Mouse (Mus musculus) cerebellum, postnatal 36 days (tissue): Measurements from ENCODE around the gene Rsph1.

ENCODE experiments used
- DNase-seq, 2 experiments: peaks; one replicate each; pipeline ENCODE4 v3.0.0; 2021 to 2022; ENCODE audit warnings: mixed read lengths in 2 of 2

Rsph1 gene

GRCm38 (mm10) chr17:31253951-31254350 lies 23.2 kb downstream of the Rsph1 start:
- no peak for DNase-seq

- DNase-seq = no peak
These were observed 30.0 kb downstream of the Rsph1 start for GRCm38 (mm10) chr17:31247144-31247543.

- DNase-seq = no peak
These were observed 31.9 kb downstream of the Rsph1 start for GRCm38 (mm10) chr17:31245321-31245720.

GRCm38 (mm10) chr17:31242764-31243163 lies 34.4 kb downstream of the Rsph1 start:
- peak in 1 of 2 experiments; percentile 16 for DNase-seq

GRCm38 (mm10) chr17:31241156-31241555 lies 36.0 kb downstream of the Rsph1 start:
- DNase-seq = no peak

GRCm38 (mm10) chr17:31238234-31239020 lies 38.8 kb downstream of the Rsph1 start:
- DNase-seq = no peak

GRCm38 (mm10) chr17:31235915-31236314 lies 41.3 kb downstream of the Rsph1 start:
- DNase-seq = no peak

GRCm38 (mm10) chr17:31232251-31233010 lies 44.8 kb downstream of the Rsph1 start:
- DNase-seq = no peak

GRCm38 (mm10) chr17:31231780-31232179 lies 45.4 kb downstream of the Rsph1 start:
- DNase-seq = no peak

GRCm38 (mm10) chr17:31226931-31227330 lies 50.3 kb downstream of the Rsph1 start:
- no peak for DNase-seq

- no peak for DNase-seq
These were observed 50.8 kb downstream of the Rsph1 start for GRCm38 (mm10) chr17:31226368-31226767.

- no peak for DNase-seq
These were observed 52.6 kb downstream of the Rsph1 start for GRCm38 (mm10) chr17:31224591-31224990.

- DNase-seq = no peak
These were observed 53.3 kb downstream of the Rsph1 start for GRCm38 (mm10) chr17:31223835-31224234.

GRCm38 (mm10) chr17:31222810-31223310 lies 54.3 kb downstream of the Rsph1 start:
- DNase-seq = no peak

- DNase-seq = peak; percentile 19 to 40
These were observed 60.9 kb downstream of the Rsph1 start for GRCm38 (mm10) chr17:31216068-31216955.

- DNase-seq = no peak
These were observed 65.3 kb downstream of the Rsph1 start for GRCm38 (mm10) chr17:31211881-31212280.

GRCm38 (mm10) chr17:31210299-31210698 lies 66.9 kb downstream of the Rsph1 start:
- no peak for DNase-seq

GRCm38 (mm10) chr17:31209376-31209930 lies 67.7 kb downstream of the Rsph1 start:
- no peak for DNase-seq

GRCm38 (mm10) chr17:31208654-31209053 lies 68.5 kb downstream of the Rsph1 start:
- no peak for DNase-seq

GRCm38 (mm10) chr17:31207771-31208334 lies 69.3 kb downstream of the Rsph1 start, which contains the start of gene Ubash3a:
Gene Ubash3a (plus strand): TSS chr17:31207873.
- DNase-seq = no peak
